Mouse (Mus musculus) cerebellum, adult 2 months (tissue): ENCODE measurements around the gene Ocel1.

Experiments
- CTCF ChIP-seq: fragments of 200-500 bp; IDR thresholded peaks from 2 replicates; pipeline ENCODE4 v1.5.1; 2011; ENCODE audit warnings: low read depth, mild to moderate bottlenecking, control low read depth, low read length, moderate library complexity, borderline replicate concordance; ENCODE audit not compliant: insufficient read depth
- POLR2A ChIP-seq: fragments of 200-500 bp; IDR thresholded peaks from 2 replicates; pipeline ENCODE4 v1.6.1; 2011; ENCODE audit warnings: low read length, control low read depth, borderline replicate concordance; ENCODE audit not compliant: insufficient read depth

GRCm38 (mm10) chr8:71368366-71368765 lies 2.7 kb upstream of the Ocel1 start:
- TF ChIP-seq CTCF, result no peak
- TF ChIP-seq POLR2A, result no peak
